Mouse (Mus musculus): Measurements from ENCODE around the gene Serpina3n.
A peak's percentile ranks its signal among the peaks of the same experiment; 100 is the strongest.
"Not testable (repeated sequence)": the region's sequence is repeated elsewhere in the genome, so short reads cannot be mapped to it uniquely, and the experiment has no call there.

Serpina3n gene

DNA sequence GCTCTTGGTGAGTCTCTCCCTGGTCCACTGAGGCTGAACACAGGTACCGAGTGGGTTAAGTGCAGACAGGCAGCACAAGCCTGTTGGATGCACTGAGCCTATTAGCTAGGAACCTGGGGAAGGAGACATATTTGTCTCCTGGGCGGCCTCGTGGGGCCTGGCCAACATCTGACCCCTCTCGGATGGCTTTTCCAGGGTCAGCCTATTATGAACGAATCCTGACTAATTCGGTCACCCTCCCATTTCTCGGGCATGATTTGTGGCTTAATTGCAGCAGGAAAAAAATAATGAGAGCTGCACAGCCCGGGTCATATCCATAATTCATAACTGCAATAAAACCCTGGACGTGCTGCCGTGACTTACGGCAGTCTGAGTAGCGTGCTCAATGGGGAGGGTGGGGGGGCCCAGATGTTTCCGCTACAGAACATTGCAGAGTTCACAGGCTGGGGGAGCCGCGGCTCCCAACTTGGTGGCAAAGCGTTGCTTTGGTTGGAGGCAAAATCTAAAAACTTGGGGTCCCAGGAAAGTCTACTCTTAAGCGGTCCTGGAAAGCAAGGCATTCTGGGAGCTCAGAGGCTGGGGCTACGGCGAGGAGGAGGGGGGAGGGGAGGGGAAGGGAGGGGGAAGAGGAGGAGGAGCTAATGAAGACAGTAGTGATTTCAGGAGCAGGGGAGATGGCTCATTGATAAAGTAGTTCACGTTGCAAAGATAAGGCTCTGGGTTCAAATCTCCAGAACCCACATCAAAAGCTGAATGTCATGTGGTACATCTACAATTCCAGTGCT, 27.6 kb downstream of the Serpina3n start:
- no peak for DNase-seq (ENCODE audit: low spot score)

GRCm38 (mm10) chr12:104440087-104440760, 33.7 kb downstream of the Serpina3n start:
- DNase-seq (ENCODE audit: low spot score) = peak; percentile 71

- no peak for DNase-seq (ENCODE audit: low spot score)
These were observed 37.2 kb downstream of the Serpina3n start for GRCm38 (mm10) chr12:104443716-104444115.

DNA sequence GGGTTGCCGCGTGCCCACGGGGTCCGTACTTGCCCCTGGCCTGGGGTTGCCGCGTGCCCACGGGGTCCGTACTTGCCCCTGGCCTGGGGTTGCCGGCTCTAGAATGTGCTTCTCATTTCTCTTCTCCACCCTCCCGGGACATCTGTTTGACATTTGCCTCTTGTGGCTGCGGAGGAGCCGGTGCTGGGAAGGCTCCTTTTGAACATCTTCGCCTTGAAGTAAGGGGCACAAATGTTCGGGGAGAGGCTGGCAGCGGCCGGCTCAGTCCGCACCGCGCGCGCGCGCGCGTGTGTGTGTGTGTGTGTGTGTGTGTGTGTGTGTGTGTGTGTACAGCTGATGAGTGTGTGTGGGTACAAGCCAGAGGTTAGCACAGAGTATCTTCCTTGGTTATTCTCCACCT, 40.5 kb downstream of the Serpina3n start:
- not testable (repeated sequence) for DNase-seq (ENCODE audit: low spot score)

DNA sequence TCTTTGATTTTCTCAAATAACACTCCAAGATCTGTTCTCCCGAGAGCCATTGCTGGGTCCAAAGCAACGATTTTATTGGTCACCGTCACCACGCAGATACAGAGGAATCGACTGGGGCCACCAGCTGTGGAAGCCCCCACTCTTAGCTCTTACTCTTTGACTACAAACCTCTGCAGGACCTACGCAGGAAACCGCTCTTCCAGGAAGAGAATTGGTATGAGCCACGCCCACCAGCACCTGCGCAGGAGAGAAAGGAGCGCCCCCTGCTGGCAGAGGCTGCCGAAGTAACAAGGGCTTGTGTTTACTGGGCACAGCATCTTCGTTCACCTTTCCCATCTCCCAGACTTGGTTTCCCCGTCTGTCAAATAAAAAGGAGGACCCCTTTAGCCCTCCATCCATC, 41.6 kb downstream of the Serpina3n start:
- DNase-seq (ENCODE audit: low spot score) = peak; percentile 21

DNA sequence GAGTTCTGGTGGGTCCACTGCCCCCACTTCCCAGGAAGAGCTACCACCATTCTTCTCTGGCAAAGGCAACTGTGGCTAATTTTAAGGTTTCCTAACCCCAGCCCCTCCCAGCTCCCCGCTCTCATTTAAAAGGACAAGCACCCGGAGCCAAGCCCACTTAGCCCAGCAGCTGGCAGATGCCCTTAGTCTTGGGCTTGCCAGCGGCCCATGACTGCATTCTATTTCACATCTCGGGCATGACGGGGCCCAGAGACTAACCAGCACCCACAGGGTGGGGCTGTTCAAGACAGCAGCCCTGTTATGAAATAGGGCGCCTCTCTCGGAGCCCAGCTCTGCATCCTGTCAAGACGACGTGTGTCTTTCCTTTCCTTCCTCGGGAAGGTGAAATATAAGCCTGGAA, 43.7 kb downstream of the Serpina3n start:
- DNase-seq (ENCODE audit: low spot score) = no peak

DNA sequence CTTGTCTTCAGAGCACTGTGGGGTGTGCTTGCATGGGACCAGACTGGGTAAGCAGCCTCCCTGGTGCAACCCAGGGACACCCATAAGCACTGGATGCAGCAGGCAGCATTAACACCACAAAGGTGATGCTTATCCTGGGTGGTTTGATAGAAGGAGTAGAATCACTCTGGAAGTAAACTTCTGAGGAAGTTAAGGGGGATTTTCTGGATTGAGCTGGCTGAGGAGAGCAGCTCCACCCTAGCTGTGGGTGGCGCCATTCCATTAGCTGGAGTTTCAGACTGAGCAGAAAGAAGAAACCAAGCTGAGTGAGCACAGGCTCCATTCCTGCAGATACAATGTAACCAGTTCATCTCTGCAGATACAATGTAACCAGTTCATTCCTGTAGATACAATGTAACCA, 46.5 kb downstream of the Serpina3n start:
- no peak for DNase-seq (ENCODE audit: low spot score)

- DNase-seq (ENCODE audit: low spot score) = no peak
These were observed 52.8 kb downstream of the Serpina3n start for GRCm38 (mm10) chr12:104459377-104459776.

DNA sequence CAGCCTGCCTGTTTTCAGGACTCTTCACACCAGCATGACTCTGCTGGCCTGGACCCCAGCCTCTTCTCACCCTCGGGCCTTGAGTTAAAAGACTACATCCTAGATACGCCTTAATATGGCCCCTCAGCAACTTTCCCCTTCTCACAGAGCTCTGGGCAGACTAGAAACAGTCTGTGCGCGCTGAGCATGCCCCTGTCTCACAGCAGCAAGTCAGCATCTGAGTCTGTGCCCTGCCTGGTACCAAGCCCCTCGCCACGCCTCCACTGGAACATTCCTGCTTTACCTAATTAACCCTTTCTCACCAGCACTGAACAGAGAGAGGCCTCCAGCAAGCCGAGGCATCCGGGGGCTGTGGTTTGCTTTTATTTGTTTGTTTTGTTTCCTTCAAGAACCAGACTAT, 54.8 kb downstream of the Serpina3n start:
- DNase-seq (ENCODE audit: low spot score) = peak; percentile 38

All from yolk sac, embryonic 10.5 days (tissue).